Mouse (Mus musculus) liver, embryonic 14.5 days (tissue): ENCODE measurements around the gene Impdh2. TPM values are rescaled to one million over a fixed set of nuclear protein-coding genes. Genes with fewer than 3 reads are reported as not detected.

ENCODE experiments used
- ATAC-seq: fragments of 200-750 bp; cut with Nextera tagmentation; 2 replicates; pipeline ENCODE4 v1.8.0; 2017; ENCODE audit warnings: moderate number of reproducible peaks, mild to moderate bottlenecking, moderate library complexity; ENCODE audit not compliant: insufficient read depth
- DNase-seq, 3 experiments: peaks; one replicate each; pipeline ENCODE4 v3.0.0-alpha.2; 2012 to 2013; ENCODE audit warnings: low read depth in 3 of 3, low spot score in 3 of 3
- H3K27ac ChIP-seq: fragments of 300-500 bp; sonication (generic); 2 replicates; pipeline ENCODE4 v1.5.1; 2014; ENCODE audit warnings: moderate library complexity, mild to moderate bottlenecking, control low read depth, inconsistent platforms
- H3K27me3 ChIP-seq: fragments of 300-500 bp; sonication (generic); 2 replicates; pipeline ENCODE4 v1.6.1; 2014; ENCODE audit warnings: mild to moderate bottlenecking, low read length, moderate library complexity; ENCODE audit not compliant: control insufficient read depth, insufficient read depth
- H3K36me3 ChIP-seq: fragments of 300-500 bp; sonication (generic); replicated peaks from 2 replicates; pipeline ENCODE4 v1.6.1; 2014; ENCODE audit warnings: low read depth; ENCODE audit not compliant: control insufficient read depth, insufficient read depth
- H3K4me1 ChIP-seq, 2 experiments: fragments of 200-500 bp in 1 of 2; fragments of 300-500 bp in 1 of 2; sonication (generic) in 1 of 2; replicated peaks; 2 replicates each; pipeline ENCODE4 v1.6.1; 2012 to 2014; ENCODE audit warnings: antibody characterized with exemption in 1 of 2, inconsistent platforms in 1 of 2, low read length in 1 of 2; ENCODE audit not compliant: control insufficient read depth in 2 of 2, insufficient read depth in 2 of 2
- H3K4me2 ChIP-seq: fragments of 300-500 bp; sonication (generic); 2 replicates; pipeline ENCODE4 v1.6.1; 2014; ENCODE audit warnings: low read depth, mild to moderate bottlenecking, control low read depth, moderate library complexity
- H3K4me3 ChIP-seq, 2 experiments: fragments of 200-500 bp in 1 of 2; fragments of 300-500 bp in 1 of 2; sonication (generic) in 1 of 2; 2 replicates each; pipeline ENCODE4 v1.5.1; 2012 to 2014; ENCODE audit warnings: low read depth in 2 of 2, low read length in 2 of 2, mild to moderate bottlenecking in 2 of 2, control low read depth in 1 of 2, inconsistent platforms in 1 of 2, moderate library complexity in 1 of 2; ENCODE audit not compliant: insufficient read depth in 1 of 2
- H3K9ac ChIP-seq: fragments of 300-500 bp; sonication (generic); replicated peaks from 2 replicates; pipeline ENCODE4 v1.6.1; 2014; ENCODE audit warnings: mild to moderate bottlenecking, control low read depth, moderate library complexity
- H3K9me3 ChIP-seq: fragments of 300-500 bp; sonication (generic); 2 replicates; pipeline ENCODE4 v1.6.1; 2016; ENCODE audit warnings: low read length, mixed read lengths; ENCODE audit not compliant: control insufficient read depth
- CTCF ChIP-seq: IDR thresholded peaks from 2 replicates; pipeline ENCODE4 v1.5.1; 2016; ENCODE audit warnings: antibody characterized with exemption, low read depth, control low read depth
- EP300 ChIP-seq: IDR thresholded peaks from 2 replicates; pipeline ENCODE4 v1.6.1; 2016; ENCODE audit warnings: antibody characterized with exemption, low read depth
- WGBS: fragments of 180-500 bp; shearing (Covaris S2); extraction: QIAGEN DNeasy Blood & Tissue Kit; methylation state at CpG from one replicate; pipeline ENCODE4 v1.1.7; 2014; ENCODE audit not compliant: insufficient replicate concordance; 5-methylcytosine and 5-hydroxymethylcytosine counted together
- polyA plus RNA-seq, 2 experiments: library from polyadenylated mRNA; depleted of rRNA in 1 of 2; stranded (reverse) in 1 of 2; unstranded in 1 of 2; fragments of >200 nt; fragmentation: Nextera tagmentation in 1 of 2; extraction: Ambion mirVana in 1 of 2; gene quantifications; 2 replicates each; pipeline versions ENCODE4 v1.2.1 to v1.2.3; 2012 to 2014

Gene Impdh2
- polyA plus RNA-seq, 2 experiments: 104 to 117 TPM

GRCm38 (mm10) chr9:108521604-108522003 is 38.5 kb upstream of the Impdh2 start:
- peaks cover 3 to 13% of the 10 kb centered on the region in 2 experiments; a peak in 3 of 4 replicates for H3K4me1 ChIP-seq
- H3K27me3 ChIP-seq: no peaks in the 10 kb centered on the region
- no peak overlapping the region for H3K4me3 ChIP-seq
- H3K36me3 ChIP-seq: peaks cover 26% of the 10 kb centered on the region
- ATAC-seq (no peak), DNase-seq (no peak)
- no peak overlapping the region for H3K27ac ChIP-seq
- H3K9me3 ChIP-seq: no peaks in the 10 kb centered on the region
- TF ChIP-seq CTCF (no peak), EP300 (no peak)
- H3K9ac ChIP-seq: no peak overlapping the region
- 58% methylated on average over 2 of the region's 2 CpGs for WGBS
- no peak overlapping the region for H3K4me2 ChIP-seq

GRCm38 (mm10) chr9:108523341-108523740 is 36.7 kb upstream of the Impdh2 start:
- 92% methylated on average over 4 of the region's 4 CpGs for WGBS
- H3K4me3 ChIP-seq: no peak overlapping the region
- no peak for ATAC-seq

GRCm38 (mm10) chr9:108525400-108525799 is 34.7 kb upstream of the Impdh2 start:
- WGBS: 76% methylated on average over 3 of the region's 3 CpGs
- Histone ChIP-seq H3K4me3 (no peak overlapping the region), H3K4me1 (no peaks in the 10 kb centered on the region), H3K9me3 (no peaks in the 10 kb centered on the region), H3K27me3 (no peaks in the 10 kb centered on the region), H3K4me2 (no peak overlapping the region), H3K36me3 (peaks cover 43% of the 10 kb centered on the region), H3K27ac (no peak overlapping the region), H3K9ac (no peak overlapping the region)
- DNase-seq: no peak
- TF ChIP-seq CTCF (no peak), EP300 (no peak)
- ATAC-seq: no peak

More at GRCm38 (mm10) chr9:108523341-108523740, 36.7 kb upstream of the Impdh2 start:
- Histone ChIP-seq H3K9me3 (no peaks in the 10 kb centered on the region), H3K9ac (no peak overlapping the region), H3K27me3 (no peaks in the 10 kb centered on the region), H3K27ac (no peak overlapping the region), H3K4me1 (peaks cover 3 to 13% of the 10 kb centered on the region in 2 experiments; a peak in 3 of 4 replicates), H3K4me2 (no peak overlapping the region), H3K36me3 (peaks cover 33% of the 10 kb centered on the region)
- no peak for DNase-seq
- no peak for TF ChIP-seq CTCF
- no peak for TF ChIP-seq EP300

GRCm38 (mm10) chr9:108530954-108531353 is 29.1 kb upstream of the Impdh2 start:
- Histone ChIP-seq H3K9ac (no peak overlapping the region), H3K4me1 (no peaks in the 10 kb centered on the region), H3K36me3 (peaks cover 77% of the 10 kb centered on the region), H3K4me2 (no peak overlapping the region), H3K27ac (no peak overlapping the region), H3K27me3 (no peaks in the 10 kb centered on the region), H3K9me3 (no peaks in the 10 kb centered on the region), H3K4me3 (no peak overlapping the region)
- no peak for DNase-seq
- no peak for TF ChIP-seq CTCF
- no peak for TF ChIP-seq EP300
- WGBS: 81% methylated on average over 1 of the region's 1 CpGs
- ATAC-seq: no peak

GRCm38 (mm10) chr9:108531496-108531895 is 28.6 kb upstream of the Impdh2 start:
- H3K9me3 ChIP-seq: no peaks in the 10 kb centered on the region

More at GRCm38 (mm10) chr9:108531496-108531895, 28.6 kb upstream of the Impdh2 start:
- Histone ChIP-seq H3K9ac (no peak overlapping the region), H3K27ac (no peak overlapping the region), H3K4me3 (no peak overlapping the region), H3K27me3 (no peaks in the 10 kb centered on the region), H3K4me2 (no peak overlapping the region), H3K4me1 (no peaks in the 10 kb centered on the region), H3K36me3 (peaks cover 82% of the 10 kb centered on the region)
- DNase-seq: no peak
- 80% methylated on average over 1 of the region's 1 CpGs for WGBS
- no peak for ATAC-seq
- TF ChIP-seq CTCF (no peak), EP300 (no peak)
